Mouse (Mus musculus) hindbrain, embryonic 13.5 days (tissue): ENCODE measurements around the gene Unc119b. TPM values are rescaled to one million over a fixed set of nuclear protein-coding genes. Genes with fewer than 3 reads are reported as not detected.
A peak's percentile ranks its signal among the peaks of the same experiment; 100 is the strongest.
"Not testable (repeated sequence)": the region's sequence is repeated elsewhere in the genome, so short reads cannot be mapped to it uniquely, and the experiment has no call there.

Source experiments
- ATAC-seq: fragments of 200-750 bp; cut with Nextera tagmentation; 2 replicates; pipeline ENCODE4 v1.8.0; 2017; ENCODE audit warnings: moderate TSS enrichment; ENCODE audit not compliant: low FRiP score
- H3K27ac ChIP-seq: fragments of 300-500 bp; sonication (generic); 2 replicates; pipeline ENCODE4 v1.5.1; 2015; ENCODE audit warnings: inconsistent platforms, mild to moderate bottlenecking, moderate library complexity
- H3K27me3 ChIP-seq: fragments of 300-500 bp; sonication (generic); 2 replicates; pipeline ENCODE4 v1.6.1; 2015; ENCODE audit warnings: mild to moderate bottlenecking, inconsistent platforms
- H3K36me3 ChIP-seq: fragments of 300-500 bp; sonication (generic); 2 replicates; pipeline ENCODE4 v1.6.1; 2015; ENCODE audit warnings: mild to moderate bottlenecking, inconsistent platforms
- H3K4me1 ChIP-seq: fragments of 300-500 bp; sonication (generic); replicated peaks from 2 replicates; pipeline ENCODE4 v1.6.1; 2015; ENCODE audit warnings: inconsistent platforms
- H3K4me2 ChIP-seq: fragments of 300-500 bp; sonication (generic); 2 replicates; pipeline ENCODE4 v1.6.1; 2015; ENCODE audit warnings: inconsistent platforms, mild to moderate bottlenecking, moderate library complexity
- H3K4me3 ChIP-seq: fragments of 300-500 bp; sonication (generic); 2 replicates; pipeline ENCODE4 v1.5.1; 2015; ENCODE audit warnings: mild to moderate bottlenecking, inconsistent platforms
- H3K9ac ChIP-seq: fragments of 300-500 bp; sonication (generic); 2 replicates; pipeline ENCODE4 v1.6.1; 2015; ENCODE audit warnings: mild to moderate bottlenecking, inconsistent platforms
- H3K9me3 ChIP-seq: fragments of 300-500 bp; sonication (generic); 2 replicates; pipeline ENCODE4 v1.6.1; 2016; ENCODE audit warnings: inconsistent platforms
- WGBS: fragments of 180-500 bp; shearing (Covaris S2); methylation state at CpG from one replicate; pipeline ENCODE4 v1.1.7; 2015; 5-methylcytosine and 5-hydroxymethylcytosine counted together
- polyA plus RNA-seq: library from polyadenylated mRNA; unstranded; fragments of >200 nt; fragmentation: Nextera tagmentation; extraction: Ambion mirVana; gene quantifications from 2 replicates; pipeline ENCODE4 v1.2.1, GENCODE M21; 2015

Unc119b gene
- polyA plus RNA-seq, 1 experiment from 2014 or later, result 38.0 TPM

DNA sequence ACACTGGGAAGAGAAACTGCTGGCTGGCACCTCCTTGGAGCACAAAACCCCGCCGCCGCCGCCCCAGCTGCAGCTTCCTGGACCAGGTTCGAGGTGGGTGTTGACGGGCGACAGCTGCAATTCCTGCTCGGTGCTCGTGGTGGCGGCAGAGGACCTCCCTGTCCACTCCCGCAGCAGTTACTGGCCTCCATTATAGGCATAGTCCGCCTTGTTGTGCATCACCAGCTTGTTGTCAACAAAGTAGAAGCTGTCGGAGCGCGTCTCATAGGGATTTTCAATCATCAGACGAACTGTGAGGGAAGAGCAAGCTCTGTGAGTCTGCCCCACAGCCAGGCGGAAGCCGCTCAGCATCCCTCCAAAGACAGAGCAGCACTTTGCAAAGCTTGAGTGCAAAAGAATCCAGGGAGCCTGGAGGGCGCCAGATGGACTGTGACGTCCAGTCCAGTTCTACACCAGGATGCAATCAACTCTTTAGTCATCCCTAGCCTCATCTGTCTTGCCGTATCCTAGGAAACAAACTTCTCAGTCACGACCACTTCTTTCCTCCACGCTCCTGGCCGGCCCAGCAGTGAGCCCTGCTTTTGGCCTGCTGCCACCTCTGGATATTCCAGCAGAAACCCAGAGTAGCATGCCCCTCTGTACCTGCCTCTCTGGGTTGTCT is 9.4 kb downstream of the Unc119b start:
- H3K27me3 ChIP-seq, result no peaks in the 10 kb centered on the region
- H3K9me3 ChIP-seq, result no peaks in the 10 kb centered on the region
- H3K36me3 ChIP-seq, result peaks cover 75% of the 10 kb centered on the region
- no peak overlapping the region for H3K9ac ChIP-seq
- no peak overlapping the region for H3K4me3 ChIP-seq
- WGBS, result 17% methylated on average over 24 of the region's 24 CpGs
- peaks cover 19% of the 10 kb centered on the region for H3K4me1 ChIP-seq
- peak overlapping the region; percentile 70 for H3K27ac ChIP-seq
- no peak overlapping the region for H3K4me2 ChIP-seq
- peak; percentile 74 for ATAC-seq

GRCm38 (mm10) chr5:115124690-115125089 is 10.1 kb downstream of the Unc119b start:
- Histone ChIP-seq H3K27me3 (no peaks in the 10 kb centered on the region), H3K4me2 (no peak overlapping the region), H3K36me3 (peaks cover 68% of the 10 kb centered on the region), H3K9me3 (no peaks in the 10 kb centered on the region), H3K27ac (peak overlapping the region; percentile 70; the same call in 1 of the 2 replicates), H3K4me1 (peaks cover 19% of the 10 kb centered on the region), H3K9ac (no peak overlapping the region), H3K4me3 (no peak overlapping the region)
- WGBS, result 97% methylated on average over 6 of the region's 6 CpGs
- no peak; the same call in 1 of the 2 replicates for ATAC-seq

- 72% methylated on average over 5 of the region's 5 CpGs for WGBS
- no peaks in the 10 kb centered on the region for H3K9me3 ChIP-seq
- peaks cover 47% of the 10 kb centered on the region for H3K36me3 ChIP-seq
- peaks cover 28% of the 10 kb centered on the region for H3K4me1 ChIP-seq
- no peak overlapping the region for H3K27ac ChIP-seq
- H3K4me2 ChIP-seq, result no peak overlapping the region
- H3K9ac ChIP-seq, result no peak overlapping the region
- no peaks in the 10 kb centered on the region for H3K27me3 ChIP-seq
- no peak overlapping the region for H3K4me3 ChIP-seq
- no peak for ATAC-seq
Measured at GRCm38 (mm10) chr5:115120978-115121377, 13.8 kb downstream of the Unc119b start.

DNA sequence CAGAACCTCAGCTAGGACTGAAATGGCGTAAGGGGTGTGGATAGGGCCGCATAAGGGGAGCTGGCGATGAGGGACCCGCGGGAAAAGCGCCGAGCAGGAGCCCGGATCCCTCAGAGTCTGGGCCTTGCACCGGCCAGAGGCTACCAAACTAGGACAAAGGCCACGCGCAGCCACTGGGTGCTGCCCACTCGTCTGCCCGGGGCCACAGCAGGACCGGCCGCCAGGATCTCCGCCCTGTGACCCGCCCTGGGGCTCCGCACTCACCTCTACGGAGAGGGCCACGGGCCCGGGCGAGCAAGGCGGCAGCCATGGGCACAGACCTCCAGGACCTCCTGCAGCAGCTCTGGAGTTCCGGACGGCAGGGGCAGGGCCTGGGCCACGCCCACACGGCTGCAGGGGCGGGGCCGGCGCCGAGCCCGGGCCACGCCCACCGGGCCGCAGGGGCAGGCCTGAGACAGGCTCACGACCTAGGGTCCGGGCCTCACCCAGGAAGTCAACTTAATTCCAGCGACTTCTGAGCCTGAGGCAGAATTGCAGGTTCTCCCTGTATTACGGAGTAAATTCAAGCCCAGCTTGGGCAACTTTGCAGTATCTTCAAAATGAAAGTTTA is 15.7 kb downstream of the Unc119b start, which contains the start of gene Acads:
Gene Acads (minus strand): TSS at position 386 of the 610 bp plus-strand sequence.
- Histone ChIP-seq H3K4me2 (peak within 1 kb of the TSS; percentile 74), H3K4me3 (peak within 1 kb of the TSS; percentile 66), H3K27me3 (no peaks in the 10 kb centered on the region), H3K36me3 (peaks cover 42% of the 10 kb centered on the region), H3K9ac (peak within 1 kb of the TSS; percentile 86), H3K4me1 (peaks cover 14% of the 10 kb centered on the region), H3K9me3 (no peaks in the 10 kb centered on the region), H3K27ac (0 out of 2 replicates have a peak within 1 kb of the TSS, but pooled peaks have one; percentile 12)
- ATAC-seq, result peak; percentile 78
- under 1% methylated on average over 34 of the region's 39 CpGs for WGBS

DNA sequence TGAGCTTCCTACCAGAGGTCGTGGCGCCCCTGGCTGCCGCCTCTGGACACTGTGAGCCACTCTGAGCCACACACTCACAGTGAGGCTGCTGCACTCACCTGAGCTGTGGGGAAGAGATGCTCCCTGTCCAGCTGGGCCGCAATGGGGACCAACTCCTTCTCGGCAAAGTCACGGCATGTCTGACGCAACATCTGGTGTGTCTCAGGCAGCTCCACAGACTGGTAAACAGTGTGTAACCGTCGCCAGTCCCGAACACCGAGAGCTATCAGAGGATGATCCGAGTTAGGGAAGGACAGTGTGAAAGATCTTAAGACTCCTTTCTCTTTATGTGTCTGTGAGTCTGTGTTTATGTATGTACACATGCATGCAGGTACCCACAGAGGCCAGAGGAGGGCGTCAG is 17.3 kb downstream of the Unc119b start:
- Histone ChIP-seq H3K4me1 (peaks cover 14% of the 10 kb centered on the region), H3K4me2 (no peak overlapping the region), H3K27me3 (no peaks in the 10 kb centered on the region), H3K9ac (no peak overlapping the region), H3K27ac (no peak overlapping the region), H3K36me3 (peaks cover 35% of the 10 kb centered on the region), H3K4me3 (no peak overlapping the region), H3K9me3 (no peaks in the 10 kb centered on the region)
- ATAC-seq, result no peak
- WGBS, result 97% methylated on average over 13 of the region's 13 CpGs

- no peaks in the 10 kb centered on the region for H3K9me3 ChIP-seq
- no peaks in the 10 kb centered on the region for H3K27me3 ChIP-seq
- WGBS, result 90% methylated on average over 3 of the region's 3 CpGs
- H3K4me1 ChIP-seq, result peaks cover 14% of the 10 kb centered on the region
- no peak for ATAC-seq
- peaks cover 38% of the 10 kb centered on the region for H3K36me3 ChIP-seq
- no peak overlapping the region for H3K4me2 ChIP-seq
- no peak overlapping the region for H3K4me3 ChIP-seq
- H3K9ac ChIP-seq, result no peak overlapping the region
- H3K27ac ChIP-seq, result no peak overlapping the region
Measured at GRCm38 (mm10) chr5:115116426-115116825, 18.3 kb downstream of the Unc119b start.

DNA sequence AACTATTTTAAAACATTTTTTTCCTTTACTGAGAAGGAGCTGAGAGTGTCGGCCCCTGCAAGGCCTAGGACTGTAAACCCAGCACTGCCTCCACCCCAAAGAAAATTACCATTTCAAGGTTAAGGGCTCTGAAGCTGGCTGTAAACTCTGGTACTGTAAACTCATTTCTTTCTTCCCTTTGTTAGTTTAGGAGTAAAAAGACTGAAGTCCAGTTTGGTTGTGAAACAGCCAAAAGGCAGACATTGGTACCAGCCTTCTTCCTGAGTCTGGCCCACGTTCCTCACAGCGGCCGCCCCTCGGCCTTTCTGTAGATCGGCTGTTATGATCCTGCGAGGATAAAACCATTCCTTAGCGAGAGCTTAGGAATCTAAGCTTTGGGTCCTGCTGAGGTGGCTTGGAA is 20.3 kb downstream of the Unc119b start:
- no peak for ATAC-seq
- WGBS, result 97% methylated on average over 8 of the region's 8 CpGs
- Histone ChIP-seq H3K9ac (no peak overlapping the region), H3K4me1 (peaks cover 27% of the 10 kb centered on the region), H3K4me3 (no peak overlapping the region), H3K9me3 (no peaks in the 10 kb centered on the region), H3K27ac (no peak overlapping the region), H3K27me3 (no peaks in the 10 kb centered on the region), H3K36me3 (peaks cover 43% of the 10 kb centered on the region), H3K4me2 (no peak overlapping the region)

GRCm38 (mm10) chr5:115113244-115113643 is 21.5 kb downstream of the Unc119b start:
- WGBS, result 96% methylated on average over 12 of the region's 12 CpGs
- H3K36me3 ChIP-seq, result peaks cover 43% of the 10 kb centered on the region
- H3K4me3 ChIP-seq, result no peak overlapping the region
- no peaks in the 10 kb centered on the region for H3K9me3 ChIP-seq
- peaks cover 15% of the 10 kb centered on the region for H3K4me1 ChIP-seq
- H3K27ac ChIP-seq, result no peak overlapping the region
- no peaks in the 10 kb centered on the region for H3K27me3 ChIP-seq
- H3K9ac ChIP-seq, result no peak overlapping the region
- H3K4me2 ChIP-seq, result no peak overlapping the region
- no peak for ATAC-seq

- peaks cover 30% of the 10 kb centered on the region for H3K36me3 ChIP-seq
- peak overlapping the region; percentile 46; the same call in 1 of the 2 replicates for H3K9ac ChIP-seq
- peaks cover 15% of the 10 kb centered on the region for H3K4me1 ChIP-seq
- H3K9me3 ChIP-seq, result no peaks in the 10 kb centered on the region
- H3K4me2 ChIP-seq, result no peak overlapping the region
- ATAC-seq, result no peak
- no peaks in the 10 kb centered on the region for H3K27me3 ChIP-seq
- no peak overlapping the region for H3K4me3 ChIP-seq
- 92% methylated on average over 8 of the region's 8 CpGs for WGBS
- no peak overlapping the region for H3K27ac ChIP-seq
Measured at GRCm38 (mm10) chr5:115111156-115111555, 23.6 kb downstream of the Unc119b start.

DNA sequence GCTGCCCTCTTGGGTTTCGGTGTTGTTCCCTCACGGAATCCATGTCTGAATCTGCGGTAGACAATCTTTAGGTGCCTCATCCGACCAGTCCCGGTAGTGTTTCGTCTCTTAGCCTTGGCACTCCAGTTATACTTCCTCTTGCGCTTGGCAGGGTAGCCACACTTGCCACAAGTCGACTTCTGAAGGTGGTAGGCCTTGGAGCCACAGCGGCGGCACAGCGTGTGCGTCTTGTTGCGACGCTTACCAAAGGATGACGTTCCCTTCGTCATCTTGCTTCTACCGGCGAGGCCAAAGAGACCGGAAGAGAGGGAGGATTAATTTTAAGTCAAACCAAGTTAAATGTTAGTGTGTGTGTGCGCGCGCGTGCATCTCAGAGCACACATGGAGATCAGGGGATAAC is 31.5 kb downstream of the Unc119b start:
- peaks cover 47% of the 10 kb centered on the region for H3K36me3 ChIP-seq
- not testable (repeated sequence) for H3K27ac ChIP-seq, H3K4me3 ChIP-seq, H3K27me3 ChIP-seq, H3K9ac ChIP-seq, H3K9me3 ChIP-seq, ATAC-seq, H3K4me2 ChIP-seq, H3K4me1 ChIP-seq
- WGBS, result 98% methylated on average over 23 of the region's 23 CpGs

GRCm38 (mm10) chr5:115102231-115102630 is 32.5 kb downstream of the Unc119b start:
- Histone ChIP-seq H3K9me3 (no peaks in the 10 kb centered on the region), H3K27ac (no peak overlapping the region), H3K27me3 (no peaks in the 10 kb centered on the region), H3K4me1 (no peaks in the 10 kb centered on the region), H3K4me3 (no peak overlapping the region), H3K9ac (no peak overlapping the region), H3K36me3 (peaks cover 57% of the 10 kb centered on the region), H3K4me2 (no peak overlapping the region)
- 92% methylated on average over 2 of the region's 2 CpGs for WGBS
- no peak for ATAC-seq

GRCm38 (mm10) chr5:115100473-115100872 is 34.3 kb downstream of the Unc119b start:
- ATAC-seq, result no peak
- 85% methylated on average over 6 of the region's 6 CpGs for WGBS
- peaks cover 75% of the 10 kb centered on the region for H3K36me3 ChIP-seq
- H3K4me3 ChIP-seq, result no peak overlapping the region
- no peaks in the 10 kb centered on the region for H3K4me1 ChIP-seq
- no peak overlapping the region for H3K9ac ChIP-seq
- H3K4me2 ChIP-seq, result no peak overlapping the region
- H3K27me3 ChIP-seq, result no peaks in the 10 kb centered on the region
- no peak overlapping the region for H3K27ac ChIP-seq
- no peaks in the 10 kb centered on the region for H3K9me3 ChIP-seq

GRCm38 (mm10) chr5:115099991-115100390 is 34.8 kb downstream of the Unc119b start:
- ATAC-seq, result no peak
- Histone ChIP-seq H3K9me3 (no peaks in the 10 kb centered on the region), H3K9ac (no peak overlapping the region), H3K27ac (no peak overlapping the region), H3K36me3 (peaks cover 79% of the 10 kb centered on the region), H3K4me2 (no peak overlapping the region), H3K4me1 (no peaks in the 10 kb centered on the region), H3K4me3 (no peak overlapping the region), H3K27me3 (no peaks in the 10 kb centered on the region)
- 90% methylated on average over 9 of the region's 9 CpGs for WGBS
